Mouse (Mus musculus) forebrain, postnatal 0 days (tissue): Measurements from ENCODE around the gene Il20rb. TPM values are rescaled to one million over a fixed set of nuclear protein-coding genes. Genes with fewer than 3 reads are reported as not detected.
A peak's percentile ranks its signal among the peaks of the same experiment; 100 is the strongest.

Experiments
- ATAC-seq: fragments of 200-750 bp; cut with Nextera tagmentation; 2 replicates; pipeline ENCODE4 v1.8.0; 2017; ENCODE audit warnings: mild to moderate bottlenecking, moderate library complexity
- DNase-seq: peaks from one replicate; pipeline ENCODE4 v3.0.0-alpha.2; 2015
- H3K27ac ChIP-seq: fragments of 300-500 bp; sonication (generic); 2 replicates; pipeline ENCODE4 v1.5.1; 2014; ENCODE audit warnings: low read depth, mild to moderate bottlenecking, antibody characterized with exemption, low read length, moderate library complexity, mixed read lengths
- H3K27me3 ChIP-seq: fragments of 300-500 bp; sonication (generic); 2 replicates; pipeline ENCODE4 v1.6.1; 2014; ENCODE audit warnings: mild to moderate bottlenecking, low read length, mixed read lengths; ENCODE audit not compliant: insufficient read depth
- H3K36me3 ChIP-seq: fragments of 300-500 bp; sonication (generic); 2 replicates; pipeline ENCODE4 v1.6.1; 2014; ENCODE audit warnings: mild to moderate bottlenecking, moderate library complexity; ENCODE audit not compliant: insufficient read depth
- H3K4me1 ChIP-seq: fragments of 300-500 bp; sonication (generic); 2 replicates; pipeline ENCODE4 v1.6.1; 2014; ENCODE audit warnings: antibody characterized with exemption; ENCODE audit not compliant: insufficient read depth
- H3K4me2 ChIP-seq: fragments of 300-500 bp; sonication (generic); 2 replicates; pipeline ENCODE4 v1.6.1; 2014; ENCODE audit warnings: low read depth, mild to moderate bottlenecking, moderate library complexity
- H3K4me3 ChIP-seq: fragments of 300-500 bp; sonication (generic); 2 replicates; pipeline ENCODE4 v1.5.1; 2014; ENCODE audit warnings: low read depth, low read length, mixed read lengths
- H3K9ac ChIP-seq: fragments of 300-500 bp; sonication (generic); 2 replicates; pipeline ENCODE4 v1.6.1; 2014; ENCODE audit warnings: mild to moderate bottlenecking
- H3K9me3 ChIP-seq: fragments of 300-500 bp; sonication (generic); 2 replicates; pipeline ENCODE4 v1.6.1; 2016; ENCODE audit warnings: low read length
- CTCF ChIP-seq: sonication (generic); IDR thresholded peaks from 2 replicates; pipeline ENCODE4 v1.5.1; 2016; ENCODE audit warnings: antibody characterized with exemption, control low read depth, low read depth
- WGBS: fragments of 180-500 bp; shearing (Covaris S2); extraction: QIAGEN DNeasy Blood & Tissue Kit; methylation state at CpG from one replicate; pipeline ENCODE4 v1.1.7; 2014; 5-methylcytosine and 5-hydroxymethylcytosine counted together
- polyA plus RNA-seq: library from polyadenylated mRNA; unstranded; fragments of >200 nt; fragmentation: Nextera tagmentation; extraction: Ambion mirVana; gene quantifications from 2 replicates; pipeline ENCODE4 v1.2.1, GENCODE M21; 2015
- total RNA-seq: library from RNA; depleted of rRNA; stranded (reverse); fragments of >200 nt; gene quantifications from 2 replicates; pipeline ENCODE4 v1.2.3, GENCODE M21; 2014; rRNA removed

The Il20rb gene
- total and polyA plus RNA-seq, 2 experiments from 2014 or later: 1.1 to 1.4 TPM

GRCm38 (mm10) chr9:100416299-100416698 is 70.3 kb downstream of the Il20rb start:
- Histone ChIP-seq H3K9me3 (no peaks in the 10 kb centered on the region), H3K9ac (no peak overlapping the region), H3K4me1 (no peaks in the 10 kb centered on the region), H3K27ac (no peak overlapping the region; the same call in 1 of the 2 replicates), H3K27me3 (no peaks in the 10 kb centered on the region), H3K4me3 (no peak overlapping the region), H3K4me2 (no peak overlapping the region), H3K36me3 (no peaks in the 10 kb centered on the region)
- WGBS: 80% methylated on average over 6 of the region's 6 CpGs
- DNase-seq (no peak), ATAC-seq (no peak)
- TF ChIP-seq CTCF: no peak

- no peak for TF ChIP-seq CTCF
- 20% methylated on average over 7 of the region's 7 CpGs for whole genome bisulfite sequencing
- peak; percentile 77 for DNase-seq
- Histone ChIP-seq H3K36me3 (no peaks in the 10 kb centered on the region), H3K27ac (no peak overlapping the region), H3K9ac (no peak overlapping the region), H3K4me3 (no peak overlapping the region), H3K9me3 (no peaks in the 10 kb centered on the region), H3K4me2 (no peak overlapping the region), H3K27me3 (no peaks in the 10 kb centered on the region), H3K4me1 (no peaks in the 10 kb centered on the region)
- peak; percentile 83 for ATAC-seq
These were observed 71.1 kb downstream of the Il20rb start for GRCm38 (mm10) chr9:100415328-100415979.

Other genes with a start within 250 kb of the Il20rb start
- gene Nck1, start 59.3 kb upstream of the Il20rb start, total RNA-seq: 14.7 and 19.5 TPM in 2 replicates
- gene Nck1, start 59.3 kb upstream of the Il20rb start, polyA plus RNA-seq: 24.4 and 28.0 TPM in 2 replicates
- 9.4 and 13.5 TPM in 2 replicates for gene Slc35g2, start 84.3 kb upstream of the Il20rb start, total RNA-seq
- 5.6 and 10.5 TPM in 2 replicates for gene Slc35g2, start 84.3 kb upstream of the Il20rb start, polyA plus RNA-seq
- gene Stag1, start 111.0 kb upstream of the Il20rb start, total RNA-seq: 51.1 and 65.1 TPM in 2 replicates
- gene Stag1, start 111.0 kb upstream of the Il20rb start, polyA plus RNA-seq: 22.4 and 22.9 TPM in 2 replicates